Mouse (Mus musculus) thymus, adult 2 months (tissue): ENCODE results near the gene Mroh2b.

Experiments
- CTCF ChIP-seq: fragments of 200-500 bp; IDR thresholded peaks from 2 replicates; pipeline ENCODE4 v1.5.1; 2012; ENCODE audit warnings: mild to moderate bottlenecking, control low read depth, low read length, moderate library complexity, borderline replicate concordance; ENCODE audit not compliant: control insufficient read depth, poor library complexity, insufficient read depth; ENCODE audit errors: extremely low read depth
- POLR2A ChIP-seq: fragments of 200-500 bp; IDR thresholded peaks from 2 replicates; pipeline ENCODE4 v1.6.1; 2012; ENCODE audit warnings: mild to moderate bottlenecking, low read length, control low read depth, moderate library complexity; ENCODE audit not compliant: control insufficient read depth, poor library complexity, insufficient read depth; ENCODE audit errors: extremely low read depth

DNA sequence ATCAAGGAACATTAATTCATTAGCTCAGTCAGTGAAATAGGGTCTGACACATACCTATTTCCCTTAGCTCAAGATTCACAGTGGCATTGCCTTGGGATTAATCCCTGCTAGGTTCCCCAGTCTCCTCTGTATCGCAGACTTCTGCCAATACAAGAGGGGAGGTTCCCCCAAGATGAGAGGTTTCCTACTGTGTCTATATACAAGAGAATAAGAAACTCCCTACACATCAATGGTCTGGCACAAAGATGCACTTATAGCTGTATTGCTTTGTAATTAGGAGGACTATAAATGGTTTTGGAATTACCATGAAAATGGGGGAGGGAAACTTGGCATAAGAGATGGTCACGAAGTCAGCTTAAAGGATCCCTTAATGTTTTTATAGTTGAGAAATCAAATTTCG, 3.6 kb upstream of the Mroh2b start:
- TF ChIP-seq POLR2A: no peak
- no peak for TF ChIP-seq CTCF
